Mouse (Mus musculus) gastrocnemius, postnatal 14 days (tissue): ENCODE measurements at regions not wholly inside any gene's neighbourhood (a gene's known extent, or its start where the extent isn't known, plus 50 kb on each side); places are given as distances from the start of the nearest gene placed in this dataset.
"Not testable (repeated sequence)": the region's sequence is repeated elsewhere in the genome, so short reads cannot be mapped to it uniquely, and the experiment has no call there.

Source experiments
- DNase-seq: peaks from one replicate; pipeline ENCODE4 v3.0.0; 2021; ENCODE audit warnings: mixed read lengths
- intact Hi-C: fragments of 180-260 bp; cut with DNase I; formaldehyde crosslinking; loops from one replicate; pipeline ENCODE4 v1.15.1; 2025; ENCODE audit warnings: low total_unique reads

GRCm38 (mm10) chr5:77826063-77826462 lies 418.2 kb upstream of the Igfbp7 start:
- DNase-seq: no peak
- intact Hi-C loops: no loop called here

GRCm38 (mm10) chr5:77816759-77817280 lies 409.0 kb upstream of the Igfbp7 start:
- no peak for DNase-seq
- intact Hi-C loops: no loop called here

GRCm38 (mm10) chr5:77809844-77810243 lies 402.0 kb upstream of the Igfbp7 start:
- intact Hi-C loops: no loop called here

GRCm38 (mm10) chr5:77807726-77808125 lies 399.9 kb upstream of the Igfbp7 start:
- peak; percentile 48 for DNase-seq

More at GRCm38 (mm10) chr5:77809844-77810243, 402.0 kb upstream of the Igfbp7 start:
- DNase-seq: no peak

GRCm38 (mm10) chr5:77806334-77807157 lies 398.7 kb upstream of the Igfbp7 start:
- intact Hi-C loops: no loop called here
- DNase-seq: no peak

More at GRCm38 (mm10) chr5:77807726-77808125, 399.9 kb upstream of the Igfbp7 start:
- intact Hi-C loops: no loop called here

GRCm38 (mm10) chr5:77805796-77806195 lies 398.0 kb upstream of the Igfbp7 start:
- intact Hi-C loops: no loop called here

GRCm38 (mm10) chr5:77805303-77805702 lies 397.5 kb upstream of the Igfbp7 start:
- intact Hi-C loops: no loop called here
- no peak for DNase-seq

More at GRCm38 (mm10) chr5:77805796-77806195, 398.0 kb upstream of the Igfbp7 start:
- DNase-seq: no peak

- intact Hi-C loops: no loop called here
- no peak for DNase-seq
These were observed 396.3 kb upstream of the Igfbp7 start for GRCm38 (mm10) chr5:77804113-77804512.

GRCm38 (mm10) chr5:77803562-77803961 lies 395.7 kb upstream of the Igfbp7 start:
- DNase-seq: peak; percentile 24
- intact Hi-C loops: no loop called here

- intact Hi-C loops: no loop called here
- no peak for DNase-seq
These were observed 389.1 kb upstream of the Igfbp7 start for GRCm38 (mm10) chr5:77796960-77797359.

- DNase-seq: no peak
- intact Hi-C loops: no loop called here
These were observed 387.9 kb upstream of the Igfbp7 start for GRCm38 (mm10) chr5:77795766-77796165.

- intact Hi-C loops: no loop called here
These were observed 376.1 kb upstream of the Igfbp7 start for GRCm38 (mm10) chr5:77783953-77784352.

GRCm38 (mm10) chr5:77762426-77763042 lies 354.7 kb upstream of the Igfbp7 start:
- intact Hi-C loops: no loop called here
- no peak for DNase-seq

More at GRCm38 (mm10) chr5:77783953-77784352, 376.1 kb upstream of the Igfbp7 start:
- DNase-seq: no peak

- DNase-seq: no peak
- intact Hi-C loops: no loop called here
These were observed 354.2 kb upstream of the Igfbp7 start for GRCm38 (mm10) chr5:77762013-77762412.

- no peak for DNase-seq
- intact Hi-C loops: no loop called here
These were observed 341.1 kb upstream of the Igfbp7 start for GRCm38 (mm10) chr5:77748933-77749332.

GRCm38 (mm10) chr5:77746604-77747003 lies 338.8 kb upstream of the Igfbp7 start:
- intact Hi-C loops: no loop called here
- DNase-seq: no peak

- intact Hi-C loops: no loop called here
- DNase-seq: no peak
These were observed 335.6 kb upstream of the Igfbp7 start for GRCm38 (mm10) chr5:77743467-77743866.

GRCm38 (mm10) chr5:77730286-77730685 lies 322.4 kb upstream of the Igfbp7 start:
- DNase-seq, intact Hi-C loops: not testable (repeated sequence)

GRCm38 (mm10) chr5:77681592-77681991 lies 273.8 kb upstream of the Igfbp7 start:
- no peak for DNase-seq
- intact Hi-C loops: no loop called here

GRCm38 (mm10) chr5:77672073-77672924 lies 264.5 kb upstream of the Igfbp7 start:
- DNase-seq: no peak
- intact Hi-C loops: no loop called here
